Mouse (Mus musculus) macrophage (primary cell): ENCODE measurements around the gene Vamp1. TPM values are rescaled to one million over a fixed set of nuclear protein-coding genes. Genes with fewer than 3 reads are reported as not detected.
"Not testable (repeated sequence)": the region's sequence is repeated elsewhere in the genome, so short reads cannot be mapped to it uniquely, and the experiment has no call there.

ENCODE experiments used
- H3K27ac ChIP-seq: fragments of 350-480 bp; formaldehyde crosslinking; 2 replicates; pipeline ENCODE4 v1.9.0; 2021
- H3K36me3 ChIP-seq: fragments of 350-480 bp; formaldehyde crosslinking; 2 replicates; pipeline ENCODE4 v1.9.0; 2021; ENCODE audit errors: inconsistent target
- H3K4me3 ChIP-seq: fragments of 350-480 bp; formaldehyde crosslinking; 2 replicates; pipeline ENCODE4 v1.9.0; 2021; ENCODE audit errors: inconsistent target
- H3K79me2 ChIP-seq: fragments of 350-480 bp; formaldehyde crosslinking; 2 replicates; pipeline ENCODE4 v1.9.0; 2021; ENCODE audit errors: inconsistent target
- WGBS: methylation state at CpG from one replicate; pipeline ENCODE4 v1.1.7; 2026; ENCODE audit warnings: inconsistent platforms; ENCODE audit not compliant: missing documents; 5-methylcytosine and 5-hydroxymethylcytosine counted together
- polyA plus RNA-seq: library from polyadenylated mRNA; stranded (reverse); fragments of 250-400 nt; gene quantifications from 3 replicates; pipeline ENCODE4 v1.2.4, GENCODE M21; 2018; ENCODE audit warnings: inconsistent platforms

Gene Vamp1
- polyA plus RNA-seq, 1 experiment from 2014 or later, result 6.3 TPM

DNA sequence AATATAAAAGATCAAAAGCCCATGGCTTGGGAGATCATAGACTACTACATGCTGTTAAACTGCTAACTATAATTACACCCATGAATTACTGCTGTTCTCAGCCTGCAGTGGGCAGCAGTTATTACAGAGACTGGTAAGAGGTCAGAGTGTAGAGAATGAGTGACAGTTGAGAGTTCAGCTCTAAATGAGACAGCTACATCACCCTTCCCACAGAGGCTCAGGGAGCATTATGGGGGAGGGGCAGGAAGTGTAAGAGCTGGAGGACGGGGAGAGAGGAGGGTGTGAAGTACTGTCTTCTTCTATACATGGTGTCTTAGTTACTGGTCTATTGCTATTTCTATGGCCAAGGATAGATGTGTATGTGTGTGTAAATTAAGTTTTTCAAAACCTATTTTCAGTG, 29.2 kb downstream of the Vamp1 start:
- Histone ChIP-seq H3K36me3 (no peaks in the 10 kb centered on the region), H3K4me3 (no peak overlapping the region), H3K27ac (no peak overlapping the region), H3K79me2 (no peaks in the 10 kb centered on the region)
- 20% methylated on average over 1 of the region's 1 CpGs for WGBS

DNA sequence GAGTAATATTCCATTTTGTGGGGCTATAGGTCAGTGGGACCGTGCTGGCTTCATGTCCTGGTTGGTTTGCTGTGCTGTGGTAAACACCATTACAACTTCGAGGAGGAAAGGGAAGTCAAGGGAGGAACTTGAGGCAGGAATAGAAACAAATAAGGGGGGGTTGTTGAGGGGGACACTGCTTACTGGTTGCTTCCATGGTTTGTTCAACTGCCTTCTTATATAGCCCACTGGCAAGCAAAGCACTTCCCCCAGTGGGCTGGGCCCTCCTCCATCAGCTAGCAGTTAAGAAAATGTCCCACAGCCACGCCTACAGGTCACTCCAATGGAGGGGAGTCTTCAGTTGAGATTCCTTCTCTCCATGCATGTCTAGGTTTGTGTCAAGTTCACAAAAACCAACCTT, 36.9 kb downstream of the Vamp1 start:
- peaks cover 10% of the 10 kb centered on the region for H3K79me2 ChIP-seq
- H3K4me3 ChIP-seq, result no peak overlapping the region
- H3K27ac ChIP-seq, result peak overlapping the region; percentile 93
- 24% methylated on average over 3 of the region's 3 CpGs for WGBS
- H3K36me3 ChIP-seq, result 0 out of 2 replicates have a peak, but pooled peaks cover 3% of the 10 kb centered on the region

DNA sequence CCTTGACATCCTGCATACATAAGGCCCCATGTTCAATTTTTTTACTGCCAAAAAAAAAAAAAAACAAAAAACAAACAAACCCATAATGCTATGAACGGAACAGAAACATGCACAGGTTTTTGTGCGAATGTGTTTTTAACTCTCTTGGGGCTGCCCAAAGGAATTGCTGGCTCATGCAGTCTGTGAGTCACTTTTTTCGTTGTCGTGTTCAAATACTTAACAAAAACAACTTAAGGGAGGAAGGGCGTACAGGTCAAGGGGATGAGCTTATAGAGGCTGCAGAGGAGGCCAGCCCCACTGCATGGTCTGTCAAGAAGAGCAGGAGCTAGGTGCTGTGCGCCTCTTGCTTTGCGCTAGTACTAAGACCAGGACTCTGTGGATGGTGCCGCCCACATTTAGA, 37.4 kb downstream of the Vamp1 start:
- peak overlapping the region; percentile 49 for H3K4me3 ChIP-seq
- WGBS, result 88% methylated on average over 8 of the region's 8 CpGs
- H3K36me3 ChIP-seq, result 0 out of 2 replicates have a peak, but pooled peaks cover 3% of the 10 kb centered on the region
- peaks cover 10% of the 10 kb centered on the region for H3K79me2 ChIP-seq
- H3K27ac ChIP-seq, result peak overlapping the region; percentile 93

DNA sequence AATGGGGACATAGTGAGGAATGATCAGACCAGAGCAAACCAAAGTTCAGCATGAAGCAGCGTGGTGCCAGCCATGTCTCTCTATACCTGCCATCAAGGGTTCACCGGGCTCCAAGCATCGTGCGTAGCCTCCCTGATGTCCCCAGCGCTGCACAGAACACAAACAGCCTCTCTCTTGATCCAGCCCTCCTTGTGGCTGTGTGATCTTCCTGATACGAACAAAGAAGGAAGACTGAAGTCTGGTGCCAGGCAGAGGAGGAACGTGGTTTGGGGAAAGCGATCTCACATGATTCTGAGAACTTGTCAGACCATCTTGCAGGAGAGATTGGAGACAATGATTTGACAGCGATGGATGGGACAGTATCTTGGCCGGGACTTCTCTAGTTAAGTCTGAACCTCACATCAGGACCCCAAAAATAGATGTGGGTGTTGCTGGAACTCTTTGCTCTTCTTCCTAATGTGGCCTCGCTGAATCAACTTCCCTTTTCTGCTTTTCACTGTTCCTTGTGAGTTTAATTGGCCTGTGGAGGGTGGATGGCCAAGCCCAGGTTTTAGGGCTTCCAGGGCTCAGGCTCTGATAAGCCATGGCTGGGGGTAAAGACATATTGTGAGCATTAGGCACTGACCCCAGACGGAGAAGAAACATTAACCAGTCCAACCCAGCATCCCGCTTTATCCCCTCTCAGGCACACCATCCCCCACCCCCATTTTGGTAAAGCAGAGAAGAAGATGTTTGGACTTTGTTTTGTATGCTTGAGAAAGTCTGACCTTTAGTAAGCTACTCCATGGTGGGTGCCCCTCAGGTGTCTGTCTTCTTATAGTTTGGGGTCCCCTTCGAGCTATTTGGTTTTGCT, 38.7 kb downstream of the Vamp1 start:
- 11% methylated on average over 14 of the region's 14 CpGs for WGBS
- peak overlapping the region; percentile 93 for H3K27ac ChIP-seq
- 0 out of 2 replicates have a peak, but pooled peaks cover 3% of the 10 kb centered on the region for H3K36me3 ChIP-seq
- peaks cover 10% of the 10 kb centered on the region for H3K79me2 ChIP-seq
- H3K4me3 ChIP-seq, result peak overlapping the region; percentile 49

DNA sequence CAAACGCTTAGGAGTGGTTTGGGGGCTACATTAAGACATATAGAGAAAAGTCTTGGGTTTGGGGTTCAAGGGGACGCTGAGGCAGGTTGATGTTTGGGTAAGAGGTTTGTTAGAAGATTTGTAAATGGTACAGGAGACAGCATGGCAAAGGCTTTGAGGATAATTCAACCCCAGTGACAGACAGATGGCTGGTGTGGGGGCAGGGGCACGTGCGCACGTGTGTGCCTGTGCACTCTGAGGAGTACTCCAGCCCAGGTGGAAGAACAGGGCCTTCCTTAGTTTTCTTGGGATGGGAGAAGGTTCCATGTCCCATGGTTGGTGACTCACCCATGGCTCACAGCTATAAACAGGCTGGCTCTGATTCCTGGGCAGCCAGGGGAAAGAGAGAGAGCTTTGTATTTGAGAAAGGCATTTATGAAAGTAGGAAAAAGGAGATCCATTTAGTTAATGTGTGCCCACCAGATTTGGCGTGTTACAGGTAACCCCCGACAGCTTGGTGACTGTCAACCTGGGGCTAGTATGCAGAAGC, 40.2 kb downstream of the Vamp1 start:
- 93% methylated on average over 7 of the region's 7 CpGs for WGBS
- Histone ChIP-seq H3K36me3 (no peaks in the 10 kb centered on the region), H3K4me3 (no peak overlapping the region), H3K27ac (peak overlapping the region; percentile 93), H3K79me2 (peaks cover 10% of the 10 kb centered on the region)

DNA sequence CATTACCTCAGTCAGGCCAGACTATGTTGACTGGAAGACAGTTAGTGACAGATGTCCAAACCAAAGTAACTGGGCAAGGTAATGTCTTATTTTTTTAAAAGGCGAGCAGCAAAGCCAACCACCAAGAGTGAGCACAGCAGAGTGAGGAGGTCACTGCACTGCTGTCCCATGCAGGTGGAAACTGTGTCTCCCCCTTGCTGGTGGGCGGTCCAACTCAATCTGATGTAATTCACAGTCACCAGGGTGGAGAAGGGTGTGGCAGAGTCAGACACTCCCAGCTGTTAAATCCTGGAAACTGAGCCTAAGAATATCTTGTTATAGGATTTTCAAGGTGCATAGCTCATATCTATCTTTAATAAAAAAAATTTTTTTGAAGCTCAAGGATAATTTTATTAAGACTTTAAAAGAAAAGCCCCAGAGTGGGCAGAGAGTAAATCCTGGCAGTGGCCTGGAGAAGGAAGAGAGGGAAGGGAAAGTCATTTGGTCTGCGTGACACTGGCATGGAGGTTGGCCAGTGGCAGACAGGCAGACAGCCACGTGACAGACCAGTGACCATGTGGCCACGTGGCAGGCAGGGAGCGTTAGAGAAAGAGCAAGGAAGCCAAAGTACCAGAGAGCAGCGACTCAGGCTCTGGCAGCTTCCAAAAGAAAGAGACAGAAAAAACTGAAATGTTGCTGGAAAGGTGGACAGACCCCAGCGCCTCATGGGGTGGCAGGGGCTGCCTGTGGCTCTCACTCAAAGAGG, 41.0 kb downstream of the Vamp1 start:
- no peaks in the 10 kb centered on the region for H3K36me3 ChIP-seq
- 63% methylated on average over 8 of the region's 8 CpGs for WGBS
- H3K4me3 ChIP-seq, result no peak overlapping the region
- peaks cover 10% of the 10 kb centered on the region for H3K79me2 ChIP-seq
- H3K27ac ChIP-seq, result peak overlapping the region; percentile 93

DNA sequence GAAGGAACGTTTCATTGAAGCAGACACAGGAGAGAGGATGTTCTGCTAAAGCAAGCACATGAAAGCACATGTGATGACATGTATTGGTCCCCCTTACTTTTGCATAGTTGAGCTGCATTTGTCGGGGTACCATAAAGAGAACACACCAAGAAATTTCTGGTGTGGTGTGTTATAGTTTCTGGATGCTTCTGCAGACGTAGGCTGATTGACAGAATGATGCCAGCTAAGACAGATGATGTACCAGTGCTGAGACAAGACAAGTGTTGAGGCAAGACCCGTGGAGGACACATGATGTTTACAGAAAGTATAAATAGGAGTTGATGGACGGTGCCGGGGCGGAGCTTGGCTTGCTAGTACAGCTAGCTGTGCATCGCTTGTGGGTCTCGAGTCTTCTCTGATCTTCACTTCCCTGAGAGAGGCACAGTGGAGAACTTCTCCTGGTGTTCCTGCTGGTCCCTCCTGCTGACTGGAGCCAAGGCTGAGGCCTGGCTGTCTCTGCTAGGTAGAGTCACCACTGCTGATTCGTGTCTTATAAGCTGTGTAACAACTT, 44.7 kb downstream of the Vamp1 start:
- WGBS, result 92% methylated on average over 10 of the region's 10 CpGs
- Histone ChIP-seq H3K36me3 (no peaks in the 10 kb centered on the region), H3K79me2 (no peaks in the 10 kb centered on the region), H3K4me3 (no peak overlapping the region), H3K27ac (no peak overlapping the region)

DNA sequence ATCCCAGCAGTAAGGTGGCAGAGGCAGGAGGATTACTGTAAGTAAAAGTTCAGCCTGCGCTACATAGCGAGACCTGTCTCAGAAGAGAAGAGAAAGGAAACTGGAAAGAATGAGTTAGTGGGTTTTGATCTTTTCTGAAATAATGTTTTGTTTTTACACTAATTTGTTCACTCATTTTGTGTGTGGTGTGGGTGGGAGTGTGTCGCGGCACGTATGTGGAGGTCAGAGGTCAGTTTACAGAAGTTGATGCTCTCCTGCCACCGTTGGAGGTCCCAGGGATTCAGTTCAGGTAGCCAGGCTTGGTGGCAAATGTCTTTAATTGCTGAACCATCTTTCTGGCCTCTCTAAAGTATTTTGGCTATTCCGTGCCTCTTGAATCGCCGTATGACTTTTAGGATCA, 48.9 kb downstream of the Vamp1 start:
- H3K79me2 ChIP-seq, result no peaks in the 10 kb centered on the region
- WGBS, result 77% methylated on average over 9 of the region's 9 CpGs
- no peak overlapping the region for H3K4me3 ChIP-seq
- H3K27ac ChIP-seq, result no peak overlapping the region
- H3K36me3 ChIP-seq, result no peaks in the 10 kb centered on the region

DNA sequence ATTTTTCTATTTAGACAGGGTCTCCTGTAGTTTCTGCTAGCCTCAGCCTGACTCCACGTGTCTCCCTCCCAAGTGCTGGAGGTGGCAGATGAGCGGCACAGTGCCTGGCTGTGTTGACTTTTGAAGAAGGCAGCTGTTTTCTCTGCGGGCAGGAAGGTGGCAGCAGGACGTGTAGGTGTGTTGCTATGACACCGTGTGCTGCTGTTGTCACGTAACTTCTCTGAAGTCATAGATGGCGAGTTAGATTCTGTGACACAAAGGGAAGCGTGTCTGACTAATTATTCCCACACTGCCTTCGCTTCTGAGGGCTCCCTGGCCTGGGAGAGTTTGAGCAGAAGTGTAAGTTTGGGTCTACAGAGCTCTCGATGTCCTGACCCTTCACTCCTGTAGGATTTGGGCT, 49.9 kb downstream of the Vamp1 start:
- no peak overlapping the region for H3K4me3 ChIP-seq
- no peaks in the 10 kb centered on the region for H3K36me3 ChIP-seq
- no peak overlapping the region for H3K27ac ChIP-seq
- no peaks in the 10 kb centered on the region for H3K79me2 ChIP-seq
- WGBS, result 58% methylated on average over 10 of the region's 10 CpGs

DNA sequence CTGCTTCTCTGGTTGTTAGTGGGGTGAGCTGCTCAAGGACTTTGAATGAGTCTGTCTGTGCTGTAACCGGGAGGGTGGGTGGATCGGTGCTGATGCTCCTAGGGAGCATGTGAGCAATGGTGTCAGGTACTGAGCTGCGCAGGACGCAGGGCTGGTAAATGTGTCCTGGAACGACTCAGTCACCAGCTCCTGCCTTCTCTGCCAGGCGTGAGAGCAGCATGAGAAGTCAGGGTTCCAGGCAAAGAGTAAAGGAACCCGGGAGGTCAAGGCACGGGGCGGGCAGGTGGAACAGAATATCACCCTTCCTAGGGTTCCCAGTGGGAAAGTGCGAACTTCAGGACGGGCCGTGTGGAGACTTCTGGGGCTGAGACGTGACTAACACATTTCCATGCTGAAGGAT, 50.7 kb downstream of the Vamp1 start:
- Histone ChIP-seq H3K4me3 (no peak overlapping the region), H3K27ac (no peak overlapping the region), H3K79me2 (no peaks in the 10 kb centered on the region), H3K36me3 (no peaks in the 10 kb centered on the region)
- 92% methylated on average over 12 of the region's 13 CpGs for WGBS

DNA sequence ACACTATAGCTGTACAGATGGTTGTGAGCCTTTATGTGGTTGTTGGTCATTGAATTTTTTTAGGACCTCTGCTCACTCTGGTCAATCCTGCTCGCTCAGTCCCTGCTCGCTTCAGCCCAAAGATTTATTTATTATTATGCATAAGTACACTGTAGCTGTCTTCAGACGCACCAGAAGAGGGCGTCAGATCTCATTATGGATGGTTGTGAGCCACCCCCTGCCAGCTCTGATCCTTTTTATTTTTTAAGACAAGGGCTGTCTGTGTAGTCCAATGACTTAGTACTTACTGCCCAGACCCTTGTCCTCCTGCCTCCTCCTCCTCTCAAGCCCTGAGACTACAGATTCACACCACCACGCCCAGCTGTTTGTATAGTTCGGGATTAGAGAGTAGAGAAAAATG, 51.2 kb downstream of the Vamp1 start:
- H3K4me3 ChIP-seq, H3K36me3 ChIP-seq, H3K79me2 ChIP-seq, H3K27ac ChIP-seq: not testable (repeated sequence)
- WGBS, result 87% methylated on average over 6 of the region's 6 CpGs

DNA sequence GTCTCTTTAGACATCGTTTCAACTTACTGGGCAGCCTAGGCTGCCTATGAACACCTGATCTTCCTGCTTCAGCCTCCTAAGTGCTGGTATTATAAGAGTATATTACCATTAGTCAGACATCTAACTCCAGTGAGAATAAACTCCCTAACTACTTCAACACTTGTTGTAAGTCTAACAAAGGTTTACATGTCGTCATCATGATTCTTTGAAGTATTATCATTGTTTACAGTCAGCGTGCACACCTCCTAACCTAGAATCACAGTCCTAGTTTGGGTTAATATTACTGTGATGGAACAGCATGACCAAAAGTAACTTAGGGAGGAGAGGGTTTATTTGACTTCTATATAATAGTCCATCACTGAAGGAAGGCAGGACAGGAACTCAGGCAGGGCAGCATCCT, 52.1 kb downstream of the Vamp1 start:
- H3K36me3 ChIP-seq, result no peaks in the 10 kb centered on the region
- no peak overlapping the region for H3K27ac ChIP-seq
- no peaks in the 10 kb centered on the region for H3K79me2 ChIP-seq
- H3K4me3 ChIP-seq, result no peak overlapping the region
- 91% methylated on average over 3 of the region's 3 CpGs for WGBS

DNA sequence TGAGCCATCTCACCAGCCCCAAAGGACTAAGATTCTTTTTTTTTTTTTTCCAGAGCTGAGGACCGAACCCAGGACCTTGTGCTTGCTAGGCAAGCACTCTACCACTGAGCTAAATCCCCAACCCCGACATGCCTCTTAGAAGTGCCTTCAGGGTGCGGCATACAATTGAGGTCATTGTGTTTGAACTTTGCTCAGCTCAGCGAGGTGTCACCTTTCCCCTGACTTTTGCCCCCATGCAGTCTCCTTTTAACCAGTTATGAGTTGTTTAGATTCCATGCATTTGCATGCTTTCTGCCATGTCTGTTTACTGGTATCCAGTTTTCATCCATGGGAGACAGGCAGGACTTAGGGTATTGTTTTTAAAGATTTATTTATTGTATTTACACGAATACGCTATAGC, 53.4 kb downstream of the Vamp1 start:
- no peaks in the 10 kb centered on the region for H3K79me2 ChIP-seq
- H3K4me3 ChIP-seq, result no peak overlapping the region
- H3K36me3 ChIP-seq, result no peaks in the 10 kb centered on the region
- WGBS, result 96% methylated on average over 6 of the region's 6 CpGs
- no peak overlapping the region for H3K27ac ChIP-seq

DNA sequence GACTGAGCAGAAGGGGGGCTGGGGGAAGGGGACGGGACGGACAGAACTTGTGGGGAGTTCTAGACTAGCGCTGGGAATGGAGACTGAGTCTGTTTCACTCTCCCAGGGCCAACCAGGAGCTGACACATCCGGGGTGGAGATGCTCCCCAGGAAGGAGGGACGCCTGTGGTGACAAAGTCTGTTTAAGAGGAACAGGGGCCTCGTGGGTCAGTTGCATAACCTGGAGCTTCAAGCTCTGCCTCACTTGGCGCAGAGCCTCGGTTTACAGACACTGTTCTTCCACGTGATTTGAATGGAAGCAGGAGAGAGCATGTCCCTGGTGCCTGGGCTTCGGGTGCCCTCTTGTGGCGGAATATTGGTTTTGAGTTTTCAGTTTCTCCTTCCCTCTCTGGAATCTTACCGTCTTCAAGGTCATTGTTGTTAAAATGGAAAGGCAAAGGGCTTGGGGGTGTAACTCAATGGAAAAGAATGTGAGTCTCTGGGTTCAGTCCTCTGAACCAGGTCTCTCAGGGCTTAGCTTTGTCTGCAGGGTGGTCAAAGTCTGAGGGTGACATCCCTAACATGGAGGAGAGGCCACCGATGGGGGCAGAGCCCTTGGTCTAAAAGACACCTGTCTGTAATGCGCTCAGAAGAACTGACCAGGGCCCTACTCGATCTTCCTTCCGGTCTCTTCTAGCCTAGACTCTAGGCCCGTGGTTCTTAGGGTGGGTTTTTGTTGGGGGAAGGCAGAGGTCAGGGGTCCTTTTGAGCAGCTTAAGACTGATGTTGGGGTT, 56.3 kb downstream of the Vamp1 start:
- Histone ChIP-seq H3K4me3 (peak overlapping the region; percentile 17; the same call in 1 of the 2 replicates), H3K79me2 (no peaks in the 10 kb centered on the region), H3K36me3 (no peaks in the 10 kb centered on the region), H3K27ac (peak overlapping the region; percentile 73)
- WGBS, result 9% methylated on average over 17 of the region's 17 CpGs
